Mouse (Mus musculus) mouse embryonic stem cell (cell line): ENCODE results near the gene Hrh2.

ENCODE experiments used
- in situ Hi-C, 2 experiments: fragments of 300-500 bp; cut with MboI; formaldehyde crosslinking; loops; 1 replicate in 1 of 2; 3 replicates in 1 of 2; pipeline ENCODE4 v1.14.3; 2019 to 2020; ENCODE audit warnings: low sequenced_read_pairs in 2 of 2, low pct_unique_long_range_greater_than_20kb in 1 of 2, mixed read lengths in 1 of 2; ENCODE audit not compliant: unreplicated experiment in 1 of 2

Hrh2 gene

DNA sequence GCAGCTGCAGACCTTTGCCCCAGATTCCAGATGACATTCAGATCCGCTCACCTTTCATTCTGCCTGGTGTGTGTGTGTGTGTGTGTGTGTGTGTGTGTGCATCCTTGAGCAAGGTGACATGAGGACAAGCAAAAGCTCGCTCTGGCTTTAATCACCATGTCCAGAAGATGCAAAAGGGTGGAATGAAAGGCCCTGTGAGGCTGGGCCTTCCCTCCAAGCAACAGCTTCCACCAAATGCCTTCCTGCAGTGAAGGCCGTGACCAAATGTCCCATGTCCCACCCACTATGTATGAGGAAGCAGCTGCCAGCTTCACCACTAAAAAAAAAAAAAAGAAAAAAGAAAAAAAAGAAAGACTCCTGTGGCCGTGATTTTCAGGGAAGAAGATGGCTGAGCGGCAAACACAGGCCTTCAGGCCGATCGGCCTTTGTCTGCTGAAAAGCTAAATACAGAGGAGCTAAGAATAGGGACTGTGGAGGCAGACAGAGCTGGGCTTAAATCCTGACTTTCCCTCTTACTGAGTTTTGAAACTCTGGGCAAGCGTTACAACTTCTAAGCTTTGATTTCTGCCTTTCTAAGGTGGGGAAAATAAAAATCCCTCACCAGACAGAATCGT lies 14.3 kb downstream of the Hrh2 start:
- in situ Hi-C loops, result no loop called here

DNA sequence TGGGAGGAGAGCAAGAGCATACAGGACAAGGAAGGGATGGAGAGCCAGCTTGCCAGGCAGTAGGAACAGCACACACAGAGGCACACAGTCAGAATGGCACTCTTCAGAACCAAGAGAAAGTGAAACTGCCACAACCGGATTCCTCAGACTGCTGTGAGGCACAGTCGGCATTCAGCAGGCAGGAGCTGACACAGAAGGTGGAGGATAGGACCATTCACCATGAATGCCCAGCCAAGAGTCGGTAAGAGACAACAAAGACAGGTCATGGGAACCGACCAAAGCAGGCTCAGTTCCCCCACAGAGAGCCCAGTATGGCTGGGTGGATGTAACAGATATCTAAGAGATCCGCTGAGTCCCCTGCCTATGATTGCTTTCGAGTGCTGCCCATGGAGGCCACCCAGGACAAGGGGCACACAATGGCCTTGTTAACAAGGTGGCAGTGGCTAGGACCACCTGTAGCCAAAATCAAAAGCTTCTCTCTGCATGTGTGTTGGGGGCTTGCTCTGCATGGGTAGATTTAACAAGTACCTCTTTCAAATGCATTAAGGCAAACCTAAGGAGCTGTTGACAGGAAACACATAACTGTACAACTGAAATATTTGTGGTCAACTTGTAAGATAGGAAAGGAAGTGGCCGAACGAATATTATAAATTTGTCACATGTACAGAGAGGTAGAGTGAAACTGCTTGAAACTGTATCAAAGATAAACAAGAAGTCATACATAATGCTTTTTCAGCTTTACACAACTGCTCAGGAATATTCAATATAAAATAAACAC lies 17.7 kb downstream of the Hrh2 start:
- in situ Hi-C loops, result no loop called here

- in situ Hi-C loops, result no loop called here
These were observed 19.9 kb downstream of the Hrh2 start for GRCm38 (mm10) chr13:54211528-54212488.

GRCm38 (mm10) chr13:54212516-54212915 lies 20.6 kb downstream of the Hrh2 start:
- in situ Hi-C loops, result no loop called here

GRCm38 (mm10) chr13:54215266-54215665 lies 23.3 kb downstream of the Hrh2 start:
- in situ Hi-C loops, result no loop called here

DNA sequence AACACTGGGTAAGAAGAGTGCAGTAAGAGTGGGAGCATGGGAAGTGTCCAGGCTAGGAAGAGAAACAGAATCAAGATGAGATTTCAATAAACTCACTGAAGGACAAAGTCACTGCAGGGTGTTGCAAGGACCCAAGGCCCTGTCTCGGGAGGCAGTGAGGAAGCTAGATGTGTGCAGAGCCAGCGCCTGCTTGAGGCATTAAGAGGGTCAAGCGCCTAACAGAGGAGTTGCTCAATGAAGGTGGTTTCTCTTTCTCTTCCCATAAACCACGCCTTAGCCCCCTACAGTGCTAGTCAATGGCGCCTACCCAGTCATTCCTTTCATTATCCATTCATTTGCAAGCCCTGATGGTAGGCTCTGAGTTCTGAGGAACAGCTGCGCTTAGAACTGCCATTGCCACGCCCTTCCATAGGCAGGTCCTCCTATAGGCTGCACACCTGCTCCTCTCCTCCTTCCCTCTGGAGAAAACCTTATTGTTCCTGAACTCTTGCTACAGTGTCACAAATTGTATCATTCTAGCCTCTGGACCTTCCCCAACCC lies 23.9 kb downstream of the Hrh2 start:
- in situ Hi-C loops, result no loop called here

DNA sequence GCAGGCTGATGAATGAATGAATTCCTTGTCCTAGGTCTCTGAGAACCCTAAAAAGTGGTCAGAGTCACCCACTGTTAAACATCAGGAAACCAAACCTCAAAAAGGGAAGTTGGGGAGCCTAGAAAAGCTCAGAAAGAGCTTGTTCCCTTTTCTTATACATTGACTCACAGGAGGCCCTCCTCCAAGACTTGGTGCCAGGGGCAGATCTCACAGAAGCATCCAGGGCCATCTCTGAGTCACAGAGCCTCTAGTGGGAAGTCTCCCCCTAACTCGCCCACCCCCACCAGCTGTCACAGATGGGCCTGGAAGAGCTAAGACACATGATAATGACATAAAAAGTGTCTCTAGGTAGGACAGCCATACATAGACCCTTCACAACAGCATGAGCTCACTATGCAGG lies 26.4 kb downstream of the Hrh2 start:
- in situ Hi-C loops, result no loop called here

- in situ Hi-C loops, result no loop called here
These were observed 29.8 kb downstream of the Hrh2 start for GRCm38 (mm10) chr13:54221631-54222179.

DNA sequence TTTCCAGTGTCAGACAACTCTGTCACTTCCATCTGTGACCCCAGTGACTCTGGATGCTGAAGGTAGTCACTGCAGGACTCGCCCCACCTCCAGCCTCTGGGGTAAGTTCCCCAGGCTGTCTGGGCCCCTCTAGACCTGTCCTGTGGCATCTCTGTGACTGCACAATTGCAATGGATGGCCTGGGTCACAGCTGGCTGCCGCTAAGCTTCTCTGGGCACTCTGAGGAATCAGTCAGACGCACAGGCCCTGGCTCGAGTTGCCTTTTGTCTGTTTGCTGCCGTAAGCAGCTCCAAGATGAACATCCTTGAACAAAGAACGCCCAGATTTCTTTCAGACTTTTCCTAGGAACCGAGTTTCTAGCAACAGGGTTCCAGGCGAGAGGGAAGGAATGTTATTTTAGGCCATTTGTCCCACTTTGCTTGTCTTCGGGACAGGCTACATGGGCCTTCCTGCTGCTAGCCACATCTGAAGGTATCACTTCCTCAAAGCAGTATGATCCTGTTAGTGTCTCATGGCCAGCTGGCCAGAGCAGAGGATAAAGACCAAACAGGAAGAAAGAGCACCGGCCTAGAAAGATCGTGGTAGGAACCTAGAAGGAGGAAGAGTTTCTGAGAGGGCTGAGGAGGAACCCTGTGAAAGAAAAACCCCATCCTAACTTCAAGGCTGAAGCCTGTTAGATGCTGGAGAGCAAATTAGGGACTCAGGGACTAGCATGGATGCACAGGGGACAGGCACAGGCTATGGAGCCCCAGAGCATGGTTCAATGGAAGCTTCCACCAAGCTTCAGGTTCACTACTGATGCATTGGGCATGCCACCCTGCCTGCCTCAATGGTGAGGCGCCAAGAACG lies 31.2 kb downstream of the Hrh2 start:
- in situ Hi-C loops, result no loop called here

GRCm38 (mm10) chr13:54227916-54228483 lies 36.1 kb downstream of the Hrh2 start:
- in situ Hi-C loops, result no loop called here

- in situ Hi-C loops, result loop anchor here (5.0 to 10.0 kb wide), 3 partner anchors 55 to 115 kb away; no protein-coding TSS in a partner anchor
These were observed 38.2 kb downstream of the Hrh2 start for GRCm38 (mm10) chr13:54230081-54230480.

- in situ Hi-C loops, result loop anchor here (5.0 to 10.0 kb wide), 3 partner anchors 57 to 117 kb away; no protein-coding TSS in a partner anchor
These were observed 39.9 kb downstream of the Hrh2 start for GRCm38 (mm10) chr13:54231868-54232267.

GRCm38 (mm10) chr13:54237512-54237911 lies 45.6 kb downstream of the Hrh2 start:
- in situ Hi-C loops, result loop anchor here in 1 of 2 experiments (10.0 kb wide), 2 partner anchors 63 to 123 kb away; no protein-coding TSS in a partner anchor

DNA sequence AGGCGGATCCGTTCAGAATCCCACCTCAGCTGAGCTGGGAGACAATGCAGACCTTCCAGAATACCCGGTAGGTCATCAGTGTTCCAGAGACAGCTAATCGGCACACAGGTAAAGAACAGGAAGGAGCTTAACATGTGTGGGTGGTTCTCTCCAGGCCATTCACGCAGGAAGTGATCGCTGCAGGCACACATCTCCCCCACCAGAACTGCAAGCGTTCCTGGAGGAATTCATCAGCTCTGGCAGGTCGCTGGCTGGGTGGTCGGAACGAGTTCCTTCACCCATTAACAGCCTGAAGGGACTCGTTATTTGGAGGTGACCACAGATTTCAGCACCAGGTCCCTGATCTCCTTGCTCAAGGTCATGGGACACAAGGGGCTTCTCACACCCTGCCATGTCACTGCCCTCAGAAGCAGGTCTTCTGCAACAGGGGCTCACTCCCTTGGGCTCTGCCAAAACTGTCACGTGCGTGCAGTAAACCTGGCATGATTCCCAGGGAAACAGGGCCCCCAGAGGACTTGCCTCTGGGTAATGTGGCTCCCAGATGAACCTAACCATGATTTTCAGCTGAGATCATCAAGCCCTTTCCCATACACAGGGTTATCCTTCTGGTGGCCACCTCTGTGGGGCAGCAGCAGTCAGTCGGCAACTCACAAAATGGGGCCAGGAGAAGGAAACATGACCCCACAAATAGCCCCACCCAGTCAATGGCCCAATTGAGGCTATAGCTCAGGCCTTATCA lies 46.8 kb downstream of the Hrh2 start:
- in situ Hi-C loops, result loop anchor here in 1 of 2 experiments (10.0 kb wide), 2 partner anchors 64 to 124 kb away; no protein-coding TSS in a partner anchor

GRCm38 (mm10) chr13:54242380-54242779 lies 50.5 kb downstream of the Hrh2 start:
- in situ Hi-C loops, result loop anchor here in 1 of 2 experiments (5.0 kb wide), 1 partner anchor 130 kb away; no protein-coding TSS in a partner anchor

- in situ Hi-C loops, result no loop called here
These were observed 53.3 kb downstream of the Hrh2 start for GRCm38 (mm10) chr13:54245204-54245603.
